Mouse (Mus musculus): Measurements from ENCODE around the gene Dennd4b. TPM values are rescaled to one million over a fixed set of nuclear protein-coding genes. Genes with fewer than 3 reads are reported as not detected.
A peak's percentile ranks its signal among the peaks of the same experiment; 100 is the strongest.

The Dennd4b gene
- polyA plus RNA-seq, 1 experiment = not detected

DNA sequence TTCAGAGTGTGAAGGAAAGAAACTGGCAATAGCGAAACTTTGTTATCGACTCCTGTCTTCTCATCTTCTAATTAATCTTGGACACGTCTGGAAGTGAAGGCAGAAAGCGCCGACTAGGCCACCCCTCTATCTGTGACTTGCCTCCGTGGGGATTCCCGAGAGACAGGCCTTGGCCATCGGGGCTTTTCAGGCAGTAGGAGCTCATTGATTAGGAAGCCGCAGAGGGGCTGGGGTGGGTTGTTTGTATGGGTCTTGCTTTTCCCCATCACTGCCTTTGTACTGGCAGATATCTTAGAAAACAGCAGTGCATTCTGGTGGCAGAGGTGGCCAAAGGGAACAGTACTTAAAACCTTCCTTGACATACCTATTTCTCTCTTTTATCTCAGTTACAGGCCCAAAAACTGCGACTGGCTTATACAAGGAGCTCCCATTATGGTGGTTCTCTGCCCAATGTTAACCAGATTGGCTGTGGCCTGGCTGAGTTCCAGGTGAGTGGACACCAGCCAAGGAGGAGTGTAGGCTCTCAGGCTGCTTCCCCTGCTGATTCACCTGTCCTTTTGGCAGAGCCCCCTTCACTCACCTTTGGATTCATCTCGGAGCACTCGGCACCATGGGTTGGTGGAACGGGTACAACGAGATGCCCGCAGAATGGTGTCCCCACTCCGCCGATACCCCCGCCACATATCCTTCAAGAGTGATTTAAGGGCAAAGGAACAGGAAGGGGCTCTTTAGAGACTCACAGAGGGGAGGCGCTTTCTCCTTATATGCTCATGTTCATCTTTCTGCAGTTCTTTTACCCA lies 8.1 kb upstream of the Dennd4b start:
- no peak overlapping the region for H3K27ac ChIP-seq (ENCODE audit: insufficient read depth, low read depth, low read length)
- TF ChIP-seq CTCF (IDR thresholded peaks at IDR 0.05; ENCODE audit: insufficient read depth, low read depth, low read length) = no peak
- TF ChIP-seq POLR2A (IDR thresholded peaks at IDR 0.05; ENCODE audit: insufficient read depth, low read depth, low read length) = no peak
- H3K4me3 ChIP-seq (ENCODE audit: insufficient read depth, low read depth, low read length) = no peak overlapping the region
- WGBS = 86% methylated on average over 19 of the region's 19 CpGs
- H3K4me1 ChIP-seq (ENCODE audit: control insufficient read depth, insufficient read depth, low read length) = peaks cover 6% of the 10 kb centered on the region

DNA sequence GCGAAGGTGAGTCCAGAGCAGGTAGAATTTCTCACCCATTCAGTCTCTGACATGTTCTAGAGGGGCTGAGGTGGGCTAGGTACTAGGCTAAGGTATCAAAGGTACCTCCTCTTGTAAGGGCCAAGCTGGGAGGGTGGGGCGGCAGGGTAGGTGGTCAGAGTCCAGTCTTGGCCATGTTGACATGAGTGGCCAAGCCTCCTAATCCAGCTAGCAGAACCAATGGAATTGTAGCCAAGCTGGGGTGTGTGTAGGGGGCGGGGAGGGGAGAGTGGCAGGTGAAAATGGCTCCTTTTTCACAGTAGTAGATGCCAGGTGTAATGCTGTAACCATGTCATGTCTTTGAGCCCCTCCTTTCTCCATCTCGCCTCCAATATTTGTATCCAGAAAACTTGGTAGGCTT lies 6.5 kb upstream of the Dennd4b start:
- no peak overlapping the region for H3K27ac ChIP-seq (ENCODE audit: insufficient read depth, low read depth, low read length)
- peaks cover 6% of the 10 kb centered on the region for H3K4me1 ChIP-seq (ENCODE audit: control insufficient read depth, insufficient read depth, low read length)
- TF ChIP-seq CTCF (IDR thresholded peaks at IDR 0.05; ENCODE audit: insufficient read depth, low read depth, low read length) (no peak), POLR2A (IDR thresholded peaks at IDR 0.05; ENCODE audit: insufficient read depth, low read depth, low read length) (no peak)
- 93% methylated on average over 4 of the region's 4 CpGs for WGBS
- no peak overlapping the region for H3K4me3 ChIP-seq (ENCODE audit: insufficient read depth, low read depth, low read length)

DNA sequence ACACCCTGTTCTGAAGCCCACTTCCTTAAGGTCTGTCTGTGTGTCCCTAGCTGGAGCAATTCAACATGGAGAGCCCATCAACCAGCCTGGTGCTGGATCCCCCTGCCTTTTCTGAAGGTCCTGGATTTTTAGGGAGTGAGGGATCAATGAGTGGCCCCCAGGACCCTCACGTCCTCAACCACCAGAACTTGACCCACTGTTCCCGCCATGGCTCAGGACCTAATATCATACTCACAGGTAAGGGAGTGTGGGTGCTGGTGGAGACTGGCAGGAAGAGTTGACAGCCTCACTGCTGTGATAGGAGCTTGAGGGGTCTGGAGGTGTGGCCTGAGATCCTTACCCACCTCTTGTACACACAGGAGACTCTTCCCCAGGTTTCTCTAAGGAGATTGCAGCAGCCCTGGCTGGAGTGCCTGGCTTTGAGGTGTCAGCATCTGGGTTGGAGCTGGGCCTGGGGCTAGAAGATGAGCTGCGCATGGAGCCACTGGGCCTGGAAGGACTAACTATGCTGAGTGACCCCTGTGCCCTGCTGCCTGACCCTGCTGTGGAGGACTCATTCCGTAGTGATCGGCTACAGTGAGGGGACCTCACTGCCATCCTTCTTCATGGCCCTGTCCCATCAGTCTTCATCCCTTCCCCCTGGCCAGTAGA lies 1.7 kb upstream of the Dennd4b start:
- 90% methylated on average over 5 of the region's 5 CpGs for WGBS
- Histone ChIP-seq H3K4me1 (ENCODE audit: control insufficient read depth, insufficient read depth, low read length) (peaks cover 11% of the 10 kb centered on the region), H3K4me3 (ENCODE audit: insufficient read depth, low read depth, low read length) (no peak overlapping the region), H3K27ac (ENCODE audit: insufficient read depth, low read depth, low read length) (no peak overlapping the region)
- TF ChIP-seq POLR2A (IDR thresholded peaks at IDR 0.05; ENCODE audit: insufficient read depth, low read depth, low read length) (no peak), CTCF (IDR thresholded peaks at IDR 0.05; ENCODE audit: insufficient read depth, low read depth, low read length) (no peak)

DNA sequence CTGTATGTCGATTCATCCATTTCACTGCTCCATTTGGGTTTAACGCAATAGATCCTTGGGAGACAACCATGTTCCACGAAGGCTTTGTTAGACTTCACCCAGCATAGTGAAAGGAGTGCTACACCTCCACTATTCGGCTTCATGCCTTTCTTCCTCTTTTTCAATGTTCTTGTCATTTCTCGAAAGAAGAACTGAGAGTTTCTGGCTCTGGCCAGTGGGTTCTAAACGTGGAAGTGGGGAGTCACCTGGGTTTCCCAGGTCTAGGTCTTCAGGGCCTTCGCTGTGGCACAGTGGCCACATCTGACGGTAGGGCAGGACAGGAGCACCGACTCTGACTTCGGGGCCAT lies 325 bp upstream of the Dennd4b start:
- H3K4me3 ChIP-seq (ENCODE audit: insufficient read depth, low read depth, low read length) = peak overlapping the region; percentile 72; the same call in 1 of the 2 replicates
- 26% methylated on average over 10 of the region's 10 CpGs for WGBS
- H3K27ac ChIP-seq (ENCODE audit: insufficient read depth, low read depth, low read length) = no peak overlapping the region
- TF ChIP-seq POLR2A (IDR thresholded peaks at IDR 0.05; ENCODE audit: insufficient read depth, low read depth, low read length) = no peak
- no peak for TF ChIP-seq CTCF (IDR thresholded peaks at IDR 0.05; ENCODE audit: insufficient read depth, low read depth, low read length)
- peaks cover 11% of the 10 kb centered on the region for H3K4me1 ChIP-seq (ENCODE audit: control insufficient read depth, insufficient read depth, low read length)

DNA sequence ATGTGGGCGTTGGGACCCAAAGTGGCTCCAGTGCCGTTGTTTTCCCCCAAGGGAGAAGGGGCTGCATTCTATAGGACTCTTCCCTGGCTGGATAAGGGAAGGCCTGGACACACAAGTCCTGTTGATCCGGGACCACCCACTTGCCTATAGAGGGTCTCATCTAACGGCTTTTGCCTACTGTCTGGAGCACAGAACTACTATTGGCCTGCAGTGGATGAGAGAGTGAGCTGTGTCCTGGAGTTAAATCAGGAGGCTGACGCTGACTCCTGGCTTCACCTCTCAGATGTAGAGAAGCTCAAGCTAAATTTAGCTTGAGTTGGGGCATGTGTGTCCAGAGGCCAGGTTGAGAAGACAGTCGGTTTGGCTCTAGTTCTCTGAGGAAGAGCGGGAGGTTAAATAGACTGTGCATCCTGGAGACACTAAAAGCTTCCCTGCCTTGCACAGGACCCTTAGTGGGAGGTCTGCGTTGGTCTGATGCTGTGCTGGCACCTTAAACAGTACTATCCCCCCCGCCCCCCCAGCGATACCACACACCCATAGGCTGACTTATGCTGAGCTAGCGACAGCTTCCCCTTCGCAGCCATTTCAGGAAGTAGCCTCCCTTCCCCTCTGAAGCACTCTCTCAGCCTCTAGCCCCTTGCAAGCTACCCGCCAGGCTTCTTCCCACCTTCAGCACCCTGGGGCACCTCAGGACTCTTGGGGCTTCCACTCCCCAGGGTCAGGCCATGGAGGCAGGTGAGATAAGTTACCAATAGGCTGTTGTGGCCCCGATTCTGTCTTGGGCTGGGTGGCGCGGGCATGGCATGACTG lies 1.2 kb downstream of the Dennd4b start:
- Histone ChIP-seq H3K27ac (ENCODE audit: insufficient read depth, low read depth, low read length) (peak overlapping the region; percentile 80), H3K4me1 (ENCODE audit: control insufficient read depth, insufficient read depth, low read length) (peaks cover 11% of the 10 kb centered on the region), H3K4me3 (ENCODE audit: insufficient read depth, low read depth, low read length) (peak overlapping the region; percentile 72)
- no peak for TF ChIP-seq POLR2A (IDR thresholded peaks at IDR 0.05; ENCODE audit: insufficient read depth, low read depth, low read length)
- TF ChIP-seq CTCF (IDR thresholded peaks at IDR 0.05; ENCODE audit: insufficient read depth, low read depth, low read length) = no peak
- 29% methylated on average over 16 of the region's 16 CpGs for WGBS

DNA sequence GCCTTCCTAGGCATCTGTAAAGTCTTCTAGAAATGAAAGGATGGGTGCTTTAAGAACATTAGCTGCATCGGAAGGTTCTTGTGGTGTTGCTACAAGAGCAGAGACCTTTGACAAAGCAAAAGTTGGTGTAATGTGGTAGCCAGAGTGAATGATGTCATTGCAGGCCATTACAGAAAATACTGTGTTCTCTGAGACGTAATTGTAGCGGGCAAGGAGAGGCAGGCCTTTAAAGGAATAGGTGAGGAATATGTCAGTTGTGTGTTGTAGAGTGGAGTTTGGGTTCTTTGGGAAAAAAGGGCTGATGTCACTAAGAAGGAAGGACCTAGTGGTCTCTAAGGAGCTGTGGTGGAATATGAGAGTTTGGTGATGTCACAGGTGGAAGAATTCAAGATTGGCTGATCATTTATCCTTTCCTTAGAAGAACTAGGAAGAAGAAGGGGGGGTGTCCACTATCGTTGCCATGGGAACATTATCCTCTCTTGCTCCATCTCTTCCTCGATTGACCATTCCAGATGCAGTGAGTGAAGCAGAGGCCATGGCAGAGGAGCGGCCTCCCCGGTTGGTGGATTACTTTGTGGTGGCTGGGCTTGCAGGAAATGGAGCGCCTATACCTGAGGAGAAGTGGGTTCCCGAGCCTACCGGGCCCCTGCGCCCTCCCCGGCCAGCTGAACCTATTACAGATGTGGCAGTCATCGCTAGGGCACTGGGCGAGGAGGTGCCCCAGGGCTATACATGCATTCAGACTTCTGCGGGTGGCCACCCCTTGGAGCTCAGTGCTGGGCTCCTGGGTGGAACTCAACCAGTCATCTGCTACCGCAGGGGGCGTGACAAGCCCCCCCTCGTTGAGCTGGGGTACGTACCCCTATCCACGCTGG lies 2.2 kb downstream of the Dennd4b start:
- WGBS = 90% methylated on average over 20 of the region's 20 CpGs
- TF ChIP-seq POLR2A (IDR thresholded peaks at IDR 0.05; ENCODE audit: insufficient read depth, low read depth, low read length) = no peak
- TF ChIP-seq CTCF (IDR thresholded peaks at IDR 0.05; ENCODE audit: insufficient read depth, low read depth, low read length) = no peak
- Histone ChIP-seq H3K27ac (ENCODE audit: insufficient read depth, low read depth, low read length) (no peak overlapping the region), H3K4me3 (ENCODE audit: insufficient read depth, low read depth, low read length) (no peak overlapping the region), H3K4me1 (ENCODE audit: control insufficient read depth, insufficient read depth, low read length) (peaks cover 16% of the 10 kb centered on the region)

DNA sequence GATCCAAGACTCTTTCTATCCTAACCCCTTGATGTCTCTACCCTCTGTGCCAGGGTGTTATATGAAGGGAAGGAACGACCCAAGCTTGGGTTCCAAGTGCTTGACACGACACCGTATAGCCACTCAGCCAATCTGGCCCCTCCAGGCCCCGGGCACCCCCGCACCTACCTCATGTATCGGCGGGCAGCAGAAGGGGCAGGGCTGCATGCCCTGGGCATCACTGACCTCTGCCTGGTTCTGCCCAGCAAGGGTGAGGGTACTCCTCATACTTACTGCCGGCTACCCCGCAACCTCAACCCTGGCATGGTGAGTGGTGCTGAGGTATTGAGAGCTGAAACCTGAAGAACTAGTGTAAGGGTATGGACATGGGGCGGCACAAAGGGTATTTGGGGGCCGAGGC lies 3.2 kb downstream of the Dennd4b start:
- Histone ChIP-seq H3K27ac (ENCODE audit: insufficient read depth, low read depth, low read length) (no peak overlapping the region), H3K4me1 (ENCODE audit: control insufficient read depth, insufficient read depth, low read length) (peaks cover 17% of the 10 kb centered on the region), H3K4me3 (ENCODE audit: insufficient read depth, low read depth, low read length) (no peak overlapping the region)
- TF ChIP-seq CTCF (IDR thresholded peaks at IDR 0.05; ENCODE audit: insufficient read depth, low read depth, low read length) = no peak
- WGBS = 94% methylated on average over 11 of the region's 11 CpGs

DNA sequence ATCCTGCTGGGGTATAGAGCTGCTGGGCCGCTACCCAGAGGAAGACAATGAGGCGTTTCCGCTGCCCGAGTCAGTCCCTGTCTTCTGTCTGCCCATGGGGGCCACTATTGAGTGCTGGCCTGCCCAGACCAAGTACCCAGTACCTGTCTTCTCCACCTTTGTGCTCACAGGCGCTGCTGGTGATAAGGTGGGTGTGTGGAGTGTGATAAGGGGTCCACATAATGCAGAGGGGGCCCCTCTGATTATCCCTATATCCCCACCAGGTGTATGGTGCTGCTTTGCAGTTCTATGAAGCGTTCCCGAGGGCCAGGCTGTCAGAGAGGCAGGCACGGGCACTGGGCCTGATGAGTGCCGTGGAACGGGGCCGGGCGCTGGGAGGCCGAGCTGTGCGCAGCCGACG lies 4.0 kb downstream of the Dennd4b start:
- Histone ChIP-seq H3K4me3 (ENCODE audit: insufficient read depth, low read depth, low read length) (no peak overlapping the region), H3K27ac (ENCODE audit: insufficient read depth, low read depth, low read length) (no peak overlapping the region), H3K4me1 (ENCODE audit: control insufficient read depth, insufficient read depth, low read length) (peaks cover 17% of the 10 kb centered on the region)
- TF ChIP-seq POLR2A (IDR thresholded peaks at IDR 0.05; ENCODE audit: insufficient read depth, low read depth, low read length) = no peak
- 90% methylated on average over 16 of the region's 16 CpGs for WGBS

All from olfactory bulb, adult 2 months (tissue).